Mouse (Mus musculus) lung, postnatal 0 days (tissue): ENCODE data around the gene Tmem145.

Experiments used
- CTCF ChIP-seq: IDR thresholded peaks from 2 replicates; pipeline ENCODE4 v1.5.1; 2016; ENCODE audit warnings: antibody characterized with exemption, mild to moderate bottlenecking
- EP300 ChIP-seq: IDR thresholded peaks from 2 replicates; pipeline ENCODE4 v1.6.1; 2016; ENCODE audit warnings: antibody characterized with exemption, mild to moderate bottlenecking, control low read depth

- TF ChIP-seq CTCF (peak; percentile 46), EP300 (no peak)
Observed at GRCm38 (mm10) chr7:25282731-25283211, 23.1 kb upstream of the Tmem145 start.
